Mouse (Mus musculus) ES-E14 (cell line): ENCODE data around the gene Zfp821.

Experiments
- CHD2 ChIP-seq: IDR thresholded peaks from 2 replicates; pipeline ENCODE4 v1.6.1; 2014; ENCODE audit warnings: mild to moderate bottlenecking, low read depth, low read length, inconsistent platforms
- HCFC1 ChIP-seq: IDR thresholded peaks from 2 replicates; pipeline ENCODE4 v1.6.1; 2012; ENCODE audit warnings: low read length, inconsistent platforms, borderline replicate concordance; ENCODE audit not compliant: insufficient read depth
- MAFK ChIP-seq: IDR thresholded peaks from 2 replicates; pipeline ENCODE4 v1.6.1; 2014; ENCODE audit warnings: mild to moderate bottlenecking, low read depth, low read length, inconsistent platforms; ENCODE audit not compliant: insufficient read depth
- ZC3H11A ChIP-seq: IDR thresholded peaks from 2 replicates; pipeline ENCODE4 v1.6.1; 2012; ENCODE audit warnings: low read depth, mild to moderate bottlenecking, inconsistent platforms, low read length, borderline replicate concordance
- ZNF384 ChIP-seq: IDR thresholded peaks from 2 replicates; pipeline ENCODE4 v1.6.1; 2012; ENCODE audit warnings: low read depth, low read length, inconsistent platforms

- TF ChIP-seq ZNF384, result no peak
- TF ChIP-seq HCFC1, result no peak
- TF ChIP-seq CHD2, result no peak
- no peak for TF ChIP-seq MAFK
- TF ChIP-seq ZC3H11A, result no peak
These were observed 32.7 kb upstream of the Zfp821 start for GRCm38 (mm10) chr8:109672656-109673055.
